Mouse (Mus musculus) limb, embryonic 11.5 days (tissue): ENCODE results near the gene Frmd4a. TPM values are rescaled to one million over a fixed set of nuclear protein-coding genes. Genes with fewer than 3 reads are reported as not detected.

Experiments
- ATAC-seq: fragments of 200-750 bp; cut with Nextera tagmentation; 2 replicates; pipeline ENCODE4 v1.8.0; 2017; ENCODE audit warnings: low read depth; ENCODE audit not compliant: insufficient number of reproducible peaks, low FRiP score, low TSS enrichment
- DNase-seq: peaks from one replicate; pipeline ENCODE4 v3.0.0-alpha.2; 2015; ENCODE audit warnings: low spot score
- H3K27ac ChIP-seq: fragments of 300-500 bp; sonication (generic); replicated peaks from 2 replicates; pipeline ENCODE4 v1.5.1; 2014; ENCODE audit warnings: low read depth, mild to moderate bottlenecking, low read length
- H3K27me3 ChIP-seq: fragments of 300-500 bp; sonication (generic); 2 replicates; pipeline ENCODE4 v1.6.1; 2014; ENCODE audit warnings: mild to moderate bottlenecking, low read length, mixed read lengths; ENCODE audit not compliant: control insufficient read depth, insufficient read depth
- H3K36me3 ChIP-seq: fragments of 300-500 bp; sonication (generic); 2 replicates; pipeline ENCODE4 v1.6.1; 2014; ENCODE audit warnings: mild to moderate bottlenecking, low read length, moderate library complexity, mixed read lengths; ENCODE audit not compliant: control insufficient read depth, insufficient read depth
- H3K4me1 ChIP-seq: fragments of 300-500 bp; sonication (generic); 2 replicates; pipeline ENCODE4 v1.6.1; 2014; ENCODE audit warnings: low read length, mixed read lengths; ENCODE audit not compliant: control insufficient read depth, insufficient read depth
- H3K4me2 ChIP-seq: fragments of 300-500 bp; sonication (generic); 2 replicates; pipeline ENCODE4 v1.6.1; 2014; ENCODE audit warnings: low read depth, mild to moderate bottlenecking, moderate library complexity; ENCODE audit not compliant: severe bottlenecking
- H3K4me3 ChIP-seq: fragments of 300-500 bp; sonication (generic); 2 replicates; pipeline ENCODE4 v1.5.1; 2014; ENCODE audit warnings: low read depth, low read length
- H3K9ac ChIP-seq: fragments of 300-500 bp; sonication (generic); 2 replicates; pipeline ENCODE4 v1.6.1; 2014; ENCODE audit warnings: mild to moderate bottlenecking, low read length
- H3K9me3 ChIP-seq: fragments of 300-500 bp; sonication (generic); 2 replicates; pipeline ENCODE4 v1.6.1; 2016; ENCODE audit warnings: low read length; ENCODE audit not compliant: control insufficient read depth
- WGBS: fragments of 180-500 bp; shearing (Covaris S2); extraction: QIAGEN DNeasy Blood & Tissue Kit; methylation state at CpG from one replicate; pipeline ENCODE4 v1.1.7; 2014; 5-methylcytosine and 5-hydroxymethylcytosine counted together
- polyA plus RNA-seq: library from polyadenylated mRNA; unstranded; fragments of >200 nt; fragmentation: Nextera tagmentation; extraction: Ambion mirVana; gene quantifications from 2 replicates; pipeline ENCODE4 v1.2.1, GENCODE M21; 2014

Frmd4a gene
- polyA plus RNA-seq, 1 experiment from 2014 or later = 65.3 TPM

DNA sequence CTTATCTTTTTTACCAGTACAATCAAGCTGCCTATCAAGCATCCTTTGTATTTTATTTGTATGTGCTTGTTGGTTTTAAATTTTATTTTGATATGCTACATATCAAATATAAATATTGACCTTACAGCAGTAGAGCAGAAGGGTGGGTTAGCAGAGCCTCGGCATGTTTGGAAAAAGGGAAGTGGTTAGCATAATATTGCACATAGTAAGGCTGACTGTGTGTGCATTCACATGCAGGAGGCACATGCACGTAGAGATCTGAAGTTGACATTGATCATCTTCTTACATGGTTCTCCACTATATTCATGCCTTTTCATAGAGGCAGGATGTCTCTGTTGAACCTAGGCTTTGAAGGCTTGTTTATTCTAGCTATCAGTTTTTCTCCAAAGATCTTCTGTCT, 148.7 kb downstream of the Frmd4a start:
- ATAC-seq (no peak), DNase-seq (no peak)
- H3K9me3 ChIP-seq = no peaks in the 10 kb centered on the region
- no peak overlapping the region for H3K27ac ChIP-seq
- 85% methylated on average over 2 of the region's 2 CpGs for WGBS
- no peak overlapping the region for H3K4me2 ChIP-seq
- no peak overlapping the region for H3K4me3 ChIP-seq
- no peak overlapping the region for H3K9ac ChIP-seq
- H3K27me3 ChIP-seq = no peaks in the 10 kb centered on the region
- H3K36me3 ChIP-seq = no peaks in the 10 kb centered on the region
- H3K4me1 ChIP-seq = no peaks in the 10 kb centered on the region

DNA sequence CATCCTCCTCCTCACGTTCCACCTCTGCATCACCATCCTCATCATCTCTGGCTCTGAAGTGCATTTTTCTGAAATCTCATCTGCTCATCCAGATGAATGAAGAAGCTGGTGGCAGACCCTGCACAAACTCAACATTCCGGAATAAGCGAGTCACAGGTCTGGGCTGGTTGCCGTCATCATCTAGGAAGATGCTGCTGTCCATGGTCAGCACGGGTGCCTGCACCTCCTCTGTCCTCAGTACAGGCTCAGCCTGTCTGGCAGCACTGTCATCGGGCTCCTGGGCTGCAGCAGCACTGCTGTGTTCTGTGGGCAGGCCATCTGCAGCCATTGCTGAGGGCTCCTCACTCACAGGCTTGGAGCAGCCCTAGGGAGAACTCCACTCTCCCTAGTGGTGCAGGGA, 149.6 kb downstream of the Frmd4a start:
- H3K27me3 ChIP-seq = no peaks in the 10 kb centered on the region
- no peak overlapping the region for H3K9ac ChIP-seq
- no peak overlapping the region for H3K4me3 ChIP-seq
- ATAC-seq (no peak), DNase-seq (no peak)
- no peaks in the 10 kb centered on the region for H3K36me3 ChIP-seq
- WGBS = 77% methylated on average over 6 of the region's 6 CpGs
- H3K4me1 ChIP-seq = no peaks in the 10 kb centered on the region
- no peak overlapping the region for H3K4me2 ChIP-seq
- H3K9me3 ChIP-seq = no peaks in the 10 kb centered on the region
- no peak overlapping the region for H3K27ac ChIP-seq

DNA sequence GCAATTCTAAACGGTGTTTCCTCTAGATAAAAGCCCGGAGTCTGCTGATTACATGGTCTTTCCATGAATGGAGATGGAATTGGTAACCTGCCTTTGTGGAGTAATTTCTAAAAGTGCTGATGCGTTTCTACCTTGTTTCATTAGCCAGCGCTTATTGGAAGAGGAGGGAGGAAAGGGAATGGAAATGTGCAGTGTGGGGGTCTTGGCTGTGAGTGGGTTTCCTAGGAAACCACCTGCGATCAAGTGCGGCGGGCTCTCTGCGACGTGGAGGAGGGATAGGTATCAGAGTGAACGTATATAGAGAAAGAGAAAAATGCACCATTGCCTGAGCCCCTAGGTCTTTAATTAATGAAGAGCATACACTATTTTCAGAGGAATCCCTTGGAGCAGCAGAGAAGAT, 152.2 kb downstream of the Frmd4a start:
- Histone ChIP-seq H3K4me3 (no peak overlapping the region), H3K4me2 (no peak overlapping the region), H3K27me3 (no peaks in the 10 kb centered on the region), H3K9me3 (no peaks in the 10 kb centered on the region), H3K27ac (no peak overlapping the region), H3K4me1 (no peaks in the 10 kb centered on the region), H3K36me3 (no peaks in the 10 kb centered on the region), H3K9ac (no peak overlapping the region)
- DNase-seq = no peak
- 88% methylated on average over 10 of the region's 10 CpGs for WGBS
- no peak for ATAC-seq

DNA sequence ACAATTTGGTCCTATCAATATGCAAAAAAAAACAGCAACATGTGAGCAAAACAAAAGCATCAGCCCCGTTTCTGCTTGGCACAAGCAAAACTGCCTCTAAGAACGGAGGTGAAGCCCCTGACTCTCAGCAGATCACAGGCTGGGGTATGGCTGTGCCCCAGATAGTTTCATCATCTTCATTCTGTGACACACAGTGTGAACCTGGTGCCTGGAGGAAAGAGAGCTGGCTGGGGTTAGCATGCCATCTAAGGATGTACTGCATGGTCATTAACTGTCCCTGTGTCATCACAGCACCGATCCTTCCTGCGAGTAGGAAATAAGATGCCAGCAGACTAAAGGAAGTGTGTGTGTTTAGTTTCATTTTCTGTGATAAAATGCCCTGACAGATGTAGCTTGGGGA, 152.7 kb downstream of the Frmd4a start:
- no peak for ATAC-seq
- Histone ChIP-seq H3K4me1 (no peaks in the 10 kb centered on the region), H3K4me3 (no peak overlapping the region), H3K9ac (no peak overlapping the region), H3K9me3 (no peaks in the 10 kb centered on the region), H3K36me3 (no peaks in the 10 kb centered on the region), H3K4me2 (no peak overlapping the region), H3K27ac (no peak overlapping the region), H3K27me3 (no peaks in the 10 kb centered on the region)
- 83% methylated on average over 4 of the region's 4 CpGs for WGBS
- no peak for DNase-seq

DNA sequence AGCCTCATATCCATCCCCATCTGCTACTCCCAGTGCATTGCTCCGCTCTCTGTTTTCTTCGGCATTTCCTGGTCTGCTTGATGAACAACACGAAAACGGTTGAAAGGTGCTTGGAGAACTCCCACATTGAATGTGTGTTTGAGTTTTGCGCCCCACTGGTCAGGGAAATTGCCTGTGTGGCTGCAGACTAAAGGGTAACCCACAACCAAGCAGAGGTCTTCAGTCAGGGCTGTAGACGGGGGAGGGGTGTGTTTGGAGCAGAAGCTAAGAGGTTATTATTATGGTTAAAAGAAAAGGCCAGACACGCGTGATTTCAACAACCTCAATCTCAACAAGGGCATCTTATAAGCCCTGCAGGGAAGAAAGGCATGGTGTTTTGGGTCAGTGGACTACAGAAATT, 167.5 kb downstream of the Frmd4a start:
- ATAC-seq (no peak), DNase-seq (no peak)
- H3K4me3 ChIP-seq = no peak overlapping the region
- H3K36me3 ChIP-seq = no peaks in the 10 kb centered on the region
- no peaks in the 10 kb centered on the region for H3K27me3 ChIP-seq
- no peak overlapping the region for H3K4me2 ChIP-seq
- no peak overlapping the region for H3K9ac ChIP-seq
- no peaks in the 10 kb centered on the region for H3K9me3 ChIP-seq
- H3K4me1 ChIP-seq = no peaks in the 10 kb centered on the region
- 89% methylated on average over 8 of the region's 8 CpGs for WGBS
- no peak overlapping the region for H3K27ac ChIP-seq

DNA sequence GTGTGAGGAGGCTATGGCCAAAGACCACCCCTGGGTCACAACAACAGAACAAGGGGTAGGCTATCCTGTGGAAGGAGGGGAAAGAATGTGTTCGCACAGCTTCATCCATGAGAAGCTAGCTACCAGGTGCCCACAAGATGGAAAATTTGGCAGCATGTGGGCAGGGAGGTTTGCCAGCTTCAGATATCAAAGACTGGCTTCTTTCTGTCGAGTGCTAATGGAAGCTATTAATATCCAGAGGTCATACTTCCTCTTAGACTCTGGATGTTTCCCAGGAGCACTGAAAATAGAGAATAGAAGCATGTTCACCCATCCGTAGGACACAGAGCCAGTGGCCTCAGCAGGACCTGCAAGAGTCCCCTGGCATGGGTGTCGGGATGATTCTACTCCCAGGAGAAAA, 170.0 kb downstream of the Frmd4a start:
- Histone ChIP-seq H3K9me3 (no peaks in the 10 kb centered on the region), H3K27me3 (no peaks in the 10 kb centered on the region), H3K36me3 (no peaks in the 10 kb centered on the region), H3K9ac (no peak overlapping the region), H3K27ac (no peak overlapping the region), H3K4me2 (no peak overlapping the region), H3K4me3 (no peak overlapping the region), H3K4me1 (no peaks in the 10 kb centered on the region)
- 73% methylated on average over 4 of the region's 4 CpGs for WGBS
- DNase-seq = no peak
- ATAC-seq = no peak

DNA sequence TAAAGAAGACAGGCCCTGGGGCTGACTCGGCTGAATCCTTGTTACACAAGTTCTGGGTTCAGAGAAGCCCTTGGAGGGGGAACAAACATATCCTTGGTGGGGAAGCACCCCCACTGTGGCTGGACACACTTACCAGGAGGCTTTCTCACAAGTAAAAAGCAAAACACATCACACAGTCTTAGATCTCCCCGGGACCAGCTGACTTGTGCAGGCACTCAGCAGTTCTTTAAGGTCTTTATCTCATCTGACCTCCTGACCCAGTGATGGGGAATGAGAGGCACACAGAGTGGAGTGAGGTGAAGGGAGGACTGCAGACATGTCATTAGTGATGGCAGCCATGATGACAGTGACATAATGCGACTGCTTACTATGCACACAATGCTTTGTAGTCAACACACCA, 170.8 kb downstream of the Frmd4a start:
- Histone ChIP-seq H3K9ac (no peak overlapping the region), H3K36me3 (no peaks in the 10 kb centered on the region), H3K4me3 (no peak overlapping the region), H3K27me3 (no peaks in the 10 kb centered on the region), H3K4me1 (no peaks in the 10 kb centered on the region), H3K27ac (no peak overlapping the region), H3K9me3 (no peaks in the 10 kb centered on the region), H3K4me2 (no peak overlapping the region)
- ATAC-seq = no peak
- DNase-seq = no peak
- WGBS = 45% methylated on average over 3 of the region's 3 CpGs

DNA sequence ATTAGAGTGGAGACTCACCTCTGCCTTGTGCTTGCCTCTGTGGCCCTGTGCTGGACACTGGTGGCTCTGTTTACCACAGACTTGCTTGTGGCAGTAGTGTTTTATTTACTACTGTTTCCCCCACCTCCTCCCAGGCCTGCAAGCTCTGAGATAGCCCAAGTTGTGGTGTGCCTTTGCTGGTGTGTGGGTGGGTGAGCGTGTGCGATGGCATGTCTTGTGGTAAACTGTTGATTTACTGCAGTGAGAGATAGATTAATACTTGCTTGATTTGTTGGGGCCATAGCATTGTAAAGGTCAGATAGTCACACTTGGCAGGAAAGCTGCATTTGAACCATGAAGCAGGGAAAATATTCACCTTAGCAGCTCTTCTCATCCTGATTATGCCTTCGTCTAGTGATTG, 172.8 kb downstream of the Frmd4a start:
- no peaks in the 10 kb centered on the region for H3K27me3 ChIP-seq
- H3K27ac ChIP-seq = no peak overlapping the region
- H3K9me3 ChIP-seq = no peaks in the 10 kb centered on the region
- H3K36me3 ChIP-seq = no peaks in the 10 kb centered on the region
- H3K4me2 ChIP-seq = no peak overlapping the region
- H3K4me3 ChIP-seq = no peak overlapping the region
- no peak for ATAC-seq
- no peak overlapping the region for H3K9ac ChIP-seq
- DNase-seq = no peak
- 94% methylated on average over 3 of the region's 3 CpGs for WGBS
- no peaks in the 10 kb centered on the region for H3K4me1 ChIP-seq

DNA sequence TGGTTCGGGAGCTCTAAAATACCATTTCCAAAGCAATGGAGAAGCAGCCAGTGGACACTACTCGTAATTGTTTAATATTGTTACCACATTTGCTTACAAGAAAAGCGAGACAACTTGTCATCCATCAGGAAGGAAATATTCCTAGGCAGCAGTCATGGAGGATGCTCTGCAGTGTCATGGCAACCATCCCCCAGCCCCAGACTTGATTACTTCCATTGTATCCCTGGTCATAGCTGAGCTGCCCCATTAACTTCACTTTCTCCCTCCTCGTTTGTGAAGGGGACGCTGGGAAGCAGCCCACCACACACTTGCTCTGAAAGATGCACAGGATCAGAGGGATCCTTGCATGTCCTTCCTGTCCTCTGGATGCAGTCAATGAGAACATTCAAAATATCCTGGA, 173.5 kb downstream of the Frmd4a start:
- no peak overlapping the region for H3K4me2 ChIP-seq
- H3K9me3 ChIP-seq = no peaks in the 10 kb centered on the region
- H3K9ac ChIP-seq = no peak overlapping the region
- ATAC-seq (no peak), DNase-seq (no peak)
- 74% methylated on average over 5 of the region's 5 CpGs for WGBS
- H3K36me3 ChIP-seq = no peaks in the 10 kb centered on the region
- H3K4me3 ChIP-seq = no peak overlapping the region
- H3K27ac ChIP-seq = no peak overlapping the region
- no peaks in the 10 kb centered on the region for H3K4me1 ChIP-seq
- no peaks in the 10 kb centered on the region for H3K27me3 ChIP-seq
